In the genomic region with DNA sequence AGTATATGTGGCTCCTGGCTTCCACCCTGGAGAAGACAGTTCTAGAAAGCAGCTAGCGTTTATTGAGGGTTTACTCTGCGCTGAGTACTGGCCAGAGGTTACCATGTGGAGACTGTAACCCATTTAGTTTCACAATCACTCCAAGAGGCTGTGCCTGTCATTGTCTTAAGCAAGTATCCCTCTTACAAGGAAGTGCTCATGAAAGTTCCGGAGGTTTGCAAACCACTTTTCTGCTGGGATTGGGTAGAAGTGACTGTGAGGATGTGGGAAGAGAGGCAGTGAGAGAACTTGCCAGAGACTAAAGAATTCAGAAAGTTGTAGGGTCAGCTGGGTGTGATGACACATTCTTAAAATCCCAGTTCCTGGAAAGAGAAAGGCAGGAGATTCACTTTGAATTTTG, we compare ENCODE assay signal across 34 mouse cellular contexts. TPM values are rescaled to one million over a fixed set of nuclear protein-coding genes. Genes with fewer than 3 reads are reported as not detected.
"Had no signal": no experiment of that assay in that cellular context is flagged by ENCODE, and none has a peak within 500 bp of the region (broad histone marks: within the 10 kb centered on the region; RNA-seq: fewer than 3 reads in every experiment).

No protein-coding gene starts in this region.

- H3K9ac ChIP-seq: heart, embryonic 12.5 days; hindbrain, embryonic 13.5 days; hindbrain, embryonic 15.5 days; kidney, embryonic 15.5 days; limb, embryonic 13.5 days; limb, embryonic 15.5 days; liver, embryonic 12.5 days; liver, embryonic 14.5 days had no signal

- H3K27ac ChIP-seq: heart, embryonic 10.5 days; hindbrain, embryonic 13.5 days; hindbrain, embryonic 15.5 days; hindbrain, postnatal 0 days; kidney, embryonic 15.5 days; kidney, postnatal 0 days; limb, embryonic 13.5 days; limb, embryonic 15.5 days; liver, embryonic 12.5 days; liver, embryonic 14.5 days had no signal

- H3K36me3 ChIP-seq: heart, embryonic 10.5 days; heart, embryonic 12.5 days; hindbrain, embryonic 13.5 days; hindbrain, embryonic 15.5 days; kidney, embryonic 15.5 days; limb, embryonic 13.5 days; limb, embryonic 15.5 days; liver, embryonic 12.5 days had no signal

- ATAC-seq: hindbrain, postnatal 0 days; intestine, embryonic 16.5 days; liver, embryonic 12.5 days had no signal

- H3K4me3 ChIP-seq: heart, embryonic 10.5 days; heart, embryonic 12.5 days; hindbrain, embryonic 13.5 days; hindbrain, embryonic 15.5 days; kidney, embryonic 15.5 days; limb, embryonic 13.5 days; limb, embryonic 15.5 days; liver, embryonic 12.5 days had no signal

- H3K4me2 ChIP-seq: heart, embryonic 12.5 days; hindbrain, embryonic 13.5 days; hindbrain, embryonic 15.5 days; kidney, embryonic 15.5 days; limb, embryonic 13.5 days; limb, embryonic 15.5 days; liver, embryonic 12.5 days had no signal

- H3K4me1 ChIP-seq: liver, embryonic 12.5 days had no signal

- H3K9me3 ChIP-seq: heart, embryonic 10.5 days; heart, embryonic 12.5 days; hindbrain, embryonic 13.5 days; hindbrain, embryonic 15.5 days; kidney, embryonic 15.5 days; limb, embryonic 13.5 days; limb, embryonic 15.5 days; liver, embryonic 12.5 days had no signal

- DNase-seq: gastrocnemius, postnatal 14 days; gastrocnemius, postnatal 36 days; heart, adult 18-20 months; heart, postnatal 14 days; heart, postnatal 36 days; kidney, adult 11 months; kidney, adult 2 months; kidney, adult 9 months; kidney, postnatal 14 days; kidney, postnatal 36 days; layer of hippocampus, postnatal 36 days; left cerebral cortex, postnatal 4 days had no signal

RNA-seq across cellular contexts. Expression of gene Emx1, which starts 3.3 kb away (rescaled TPM):
- total RNA-seq: gastrocnemius, adult 18-20 months; gastrocnemius, adult 8-10 months; gastrocnemius, postnatal 14 days; gastrocnemius, postnatal 36 days; heart, adult 18-20 months; heart, adult 8-10 months; heart, postnatal 14 days; heart, postnatal 36 days; hematopoietic stem cell, adult 5-6 weeks; liver, adult 2 months had no signal
- polyA plus RNA-seq: heart, embryonic 12.5 days; heart, embryonic 14.5 days; heart, embryonic 16.5 days; hindbrain, embryonic 11.5 days; hindbrain, embryonic 13.5 days; intestine, embryonic 14.5 days; large intestine, adult 2 months; liver, adult 2 months; liver, embryonic 12.5 days had no signal
